Mouse (Mus musculus): ENCODE results near the gene Adamts6. TPM values are rescaled to one million over a fixed set of nuclear protein-coding genes. Genes with fewer than 3 reads are reported as not detected.

The Adamts6 gene
- polyA plus RNA-seq, 1 experiment from 2014 or later, result 1.2 TPM

GRCm38 (mm10) chr13:104533806-104534495 lies 246.3 kb downstream of the Adamts6 start:
- no peaks in the 10 kb centered on the region for H3K36me3 ChIP-seq (ENCODE audit: control insufficient read depth, insufficient read depth, low read length)
- WGBS, result 86% methylated on average over 7 of the region's 7 CpGs
- H3K9me3 ChIP-seq (ENCODE audit: control insufficient read depth, low read length), result no peaks in the 10 kb centered on the region
- H3K4me3 ChIP-seq (ENCODE audit: low read length), result no peak overlapping the region
- no peak for ATAC-seq
- H3K27ac ChIP-seq (ENCODE audit: low read depth, low read length), result no peak overlapping the region
- no peak overlapping the region for H3K9ac ChIP-seq (ENCODE audit: low read depth, low read length)
- no peaks in the 10 kb centered on the region for H3K27me3 ChIP-seq (replicated peaks; ENCODE audit: control insufficient read depth, insufficient read depth, low read length)
- no peak overlapping the region for H3K4me2 ChIP-seq (ENCODE audit: low read length)
- H3K4me1 ChIP-seq (ENCODE audit: control insufficient read depth, insufficient read depth, low read depth, low read length), result no peaks in the 10 kb centered on the region

- ATAC-seq, result 0 out of 2 replicates have a peak, but pooled peaks have one; percentile 42
- H3K9me3 ChIP-seq (ENCODE audit: control insufficient read depth, low read length), result no peaks in the 10 kb centered on the region
- H3K4me3 ChIP-seq (ENCODE audit: low read length), result no peak overlapping the region
- H3K9ac ChIP-seq (ENCODE audit: low read depth, low read length), result no peak overlapping the region
- 38% methylated on average over 7 of the region's 7 CpGs for WGBS
- H3K27me3 ChIP-seq (replicated peaks; ENCODE audit: control insufficient read depth, insufficient read depth, low read length), result no peaks in the 10 kb centered on the region
- H3K4me2 ChIP-seq (ENCODE audit: low read length), result no peak overlapping the region
- no peak overlapping the region for H3K27ac ChIP-seq (ENCODE audit: low read depth, low read length)
- no peaks in the 10 kb centered on the region for H3K4me1 ChIP-seq (ENCODE audit: control insufficient read depth, insufficient read depth, low read depth, low read length)
- H3K36me3 ChIP-seq (ENCODE audit: control insufficient read depth, insufficient read depth, low read length), result no peaks in the 10 kb centered on the region
Observed at GRCm38 (mm10) chr13:104540861-104541398, 253.3 kb downstream of the Adamts6 start.

- WGBS, result 85% methylated on average over 10 of the region's 10 CpGs
- H3K4me2 ChIP-seq (ENCODE audit: low read length), result no peak overlapping the region
- H3K9me3 ChIP-seq (ENCODE audit: control insufficient read depth, low read length), result no peaks in the 10 kb centered on the region
- H3K36me3 ChIP-seq (ENCODE audit: control insufficient read depth, insufficient read depth, low read length), result no peaks in the 10 kb centered on the region
- H3K9ac ChIP-seq (ENCODE audit: low read depth, low read length), result no peak overlapping the region
- no peaks in the 10 kb centered on the region for H3K4me1 ChIP-seq (ENCODE audit: control insufficient read depth, insufficient read depth, low read depth, low read length)
- H3K27me3 ChIP-seq (replicated peaks; ENCODE audit: control insufficient read depth, insufficient read depth, low read length), result no peaks in the 10 kb centered on the region
- no peak overlapping the region for H3K4me3 ChIP-seq (ENCODE audit: low read length)
- no peak for ATAC-seq
- H3K27ac ChIP-seq (ENCODE audit: low read depth, low read length), result no peak overlapping the region
Observed at GRCm38 (mm10) chr13:104542123-104542758, 254.6 kb downstream of the Adamts6 start.

- H3K36me3 ChIP-seq (ENCODE audit: control insufficient read depth, insufficient read depth, low read length), result no peaks in the 10 kb centered on the region
- WGBS, result 72% methylated on average over 4 of the region's 4 CpGs
- no peak overlapping the region for H3K4me3 ChIP-seq (ENCODE audit: low read length)
- H3K27ac ChIP-seq (ENCODE audit: low read depth, low read length), result no peak overlapping the region
- no peak overlapping the region for H3K9ac ChIP-seq (ENCODE audit: low read depth, low read length)
- no peak for ATAC-seq
- no peaks in the 10 kb centered on the region for H3K9me3 ChIP-seq (ENCODE audit: control insufficient read depth, low read length)
- no peak overlapping the region for H3K4me2 ChIP-seq (ENCODE audit: low read length)
- H3K4me1 ChIP-seq (ENCODE audit: control insufficient read depth, insufficient read depth, low read depth, low read length), result no peaks in the 10 kb centered on the region
- no peaks in the 10 kb centered on the region for H3K27me3 ChIP-seq (replicated peaks; ENCODE audit: control insufficient read depth, insufficient read depth, low read length)
Observed at GRCm38 (mm10) chr13:104542759-104543141, 255.1 kb downstream of the Adamts6 start.

Other genes starting within 250 kb of the Adamts6 start
- 66.4 and 68.3 TPM in 2 replicates for gene Nln, start 178.2 kb upstream of the Adamts6 start, polyA plus RNA-seq (2015; fragmentation: Nextera tagmentation; extraction: Ambion mirVana)
- 32.5 and 34.0 TPM in 2 replicates for gene Sgtb, start 178.1 kb upstream of the Adamts6 start, polyA plus RNA-seq (2015; fragmentation: Nextera tagmentation; extraction: Ambion mirVana)
- 55.0 and 55.3 TPM in 2 replicates for gene Trappc13, start 109.4 kb upstream of the Adamts6 start, polyA plus RNA-seq (2015; fragmentation: Nextera tagmentation; extraction: Ambion mirVana)
- gene Trim23, start 109.0 kb upstream of the Adamts6 start, polyA plus RNA-seq (2015; fragmentation: Nextera tagmentation; extraction: Ambion mirVana), result 35.0 and 35.3 TPM in 2 replicates
- 11.8 and 13.7 TPM in 2 replicates for gene Cenpk, start 59.2 kb upstream of the Adamts6 start, polyA plus RNA-seq (2015; fragmentation: Nextera tagmentation; extraction: Ambion mirVana)
- gene Ppwd1, start 59.0 kb upstream of the Adamts6 start, polyA plus RNA-seq (2015; fragmentation: Nextera tagmentation; extraction: Ambion mirVana), result 6.8 and 7.6 TPM in 2 replicates